Mouse (Mus musculus): Measurements from ENCODE around the gene Dad1.

Dad1 gene

GRCm38 (mm10) chr14:54224484-54225467 is 29.1 kb downstream of the Dad1 start:
- DNase-seq (ENCODE audit: low spot score in 2 of 2), result no peak

GRCm38 (mm10) chr14:54224064-54224417 is 29.9 kb downstream of the Dad1 start:
- DNase-seq (ENCODE audit: low spot score in 2 of 2), result no peak

GRCm38 (mm10) chr14:54223315-54224063 is 30.4 kb downstream of the Dad1 start:
- no peak for DNase-seq (ENCODE audit: low spot score in 2 of 2)

GRCm38 (mm10) chr14:54222289-54222727 is 31.6 kb downstream of the Dad1 start:
- no peak for DNase-seq (ENCODE audit: low spot score in 2 of 2)

GRCm38 (mm10) chr14:54221641-54222040 is 32.3 kb downstream of the Dad1 start:
- DNase-seq (ENCODE audit: low spot score in 2 of 2), result no peak

GRCm38 (mm10) chr14:54220726-54221494 is 33.0 kb downstream of the Dad1 start:
- DNase-seq (ENCODE audit: low spot score in 2 of 2), result no peak

GRCm38 (mm10) chr14:54219849-54220248 is 34.1 kb downstream of the Dad1 start:
- no peak for DNase-seq (ENCODE audit: low spot score in 2 of 2)

GRCm38 (mm10) chr14:54219256-54219655 is 34.6 kb downstream of the Dad1 start:
- no peak for DNase-seq (ENCODE audit: low spot score in 2 of 2)

- DNase-seq (ENCODE audit: low spot score in 2 of 2), result no peak
Measured at GRCm38 (mm10) chr14:54218721-54219120, 35.2 kb downstream of the Dad1 start.

GRCm38 (mm10) chr14:54218233-54218632 is 35.7 kb downstream of the Dad1 start:
- DNase-seq (ENCODE audit: low spot score in 2 of 2), result no peak

GRCm38 (mm10) chr14:54216126-54216525 is 37.8 kb downstream of the Dad1 start:
- DNase-seq (ENCODE audit: low spot score in 2 of 2), result no peak

GRCm38 (mm10) chr14:54214901-54215300 is 39.0 kb downstream of the Dad1 start:
- DNase-seq (ENCODE audit: low spot score in 2 of 2), result no peak

GRCm38 (mm10) chr14:54214477-54214876 is 39.4 kb downstream of the Dad1 start:
- no peak for DNase-seq (ENCODE audit: low spot score in 2 of 2)

GRCm38 (mm10) chr14:54213734-54214133 is 40.2 kb downstream of the Dad1 start:
- no peak for DNase-seq (ENCODE audit: low spot score in 2 of 2)

- no peak for DNase-seq (ENCODE audit: low spot score in 2 of 2)
Measured at GRCm38 (mm10) chr14:54211755-54212154, 42.1 kb downstream of the Dad1 start.

GRCm38 (mm10) chr14:54211199-54211598 is 42.7 kb downstream of the Dad1 start:
- DNase-seq (ENCODE audit: low spot score in 2 of 2), result no peak

GRCm38 (mm10) chr14:54210401-54210800 is 43.5 kb downstream of the Dad1 start:
- DNase-seq (ENCODE audit: low spot score in 2 of 2), result no peak

- DNase-seq (ENCODE audit: low spot score in 2 of 2), result no peak
Measured at GRCm38 (mm10) chr14:54209932-54210331, 44.0 kb downstream of the Dad1 start.

GRCm38 (mm10) chr14:54208741-54209140 is 45.2 kb downstream of the Dad1 start:
- DNase-seq (ENCODE audit: low spot score in 2 of 2), result no peak

- DNase-seq (ENCODE audit: low spot score in 2 of 2), result no peak
Measured at GRCm38 (mm10) chr14:54207924-54208323, 46.0 kb downstream of the Dad1 start.

- no peak for DNase-seq (ENCODE audit: low spot score in 2 of 2)
Measured at GRCm38 (mm10) chr14:54206750-54207550, 47.0 kb downstream of the Dad1 start.

Data from frontal cortex, postnatal 36 days (tissue).